Mouse (Mus musculus): Measurements from ENCODE around the gene Dner. TPM values are rescaled to one million over a fixed set of nuclear protein-coding genes. Genes with fewer than 3 reads are reported as not detected.
"Not testable (repeated sequence)": the region's sequence is repeated elsewhere in the genome, so short reads cannot be mapped to it uniquely, and the experiment has no call there.

Gene Dner
- polyA plus RNA-seq, 1 experiment from 2014 or later = 301 TPM

- DNase-seq (ENCODE audit: low spot score) = no peak
- Histone ChIP-seq H3K4me2 (replicated peaks) (no peak within 1 kb of the TSS), H3K4me1 (replicated peaks; ENCODE audit: control insufficient read depth, insufficient read depth, low read length) (no peaks in the 10 kb centered on the region; the same call in 1 of the 2 replicates), H3K36me3 (replicated peaks; ENCODE audit: control insufficient read depth, insufficient read depth) (no peaks in the 10 kb centered on the region), H3K27ac (no peak within 1 kb of the TSS), H3K4me3 (replicated peaks; ENCODE audit: low read length) (no peak within 1 kb of the TSS), H3K9me3 (ENCODE audit: control insufficient read depth, low read length) (no peaks in the 10 kb centered on the region), H3K9ac (no peak within 1 kb of the TSS), H3K27me3 (ENCODE audit: control insufficient read depth, insufficient read depth, low read length) (no peaks in the 10 kb centered on the region)
- 93% methylated on average over 8 of the region's 8 CpGs for WGBS
- no peak for ATAC-seq (ENCODE audit: low FRiP score)
Measured at GRCm38 (mm10) chr1:84363967-84364366, 332.1 kb downstream of the Dner start, which contains the start of gene Pid1. Gene Pid1, minus strand, starts transcription at chr1:84364180.

- 89% methylated on average over 7 of the region's 7 CpGs for WGBS
- Histone ChIP-seq H3K9ac (no peak overlapping the region), H3K36me3 (replicated peaks; ENCODE audit: control insufficient read depth, insufficient read depth) (no peaks in the 10 kb centered on the region), H3K9me3 (ENCODE audit: control insufficient read depth, low read length) (no peaks in the 10 kb centered on the region), H3K27ac (no peak overlapping the region), H3K4me3 (replicated peaks; ENCODE audit: low read length) (no peak overlapping the region), H3K4me1 (replicated peaks; ENCODE audit: control insufficient read depth, insufficient read depth, low read length) (no peaks in the 10 kb centered on the region; the same call in 1 of the 2 replicates), H3K27me3 (ENCODE audit: control insufficient read depth, insufficient read depth, low read length) (no peaks in the 10 kb centered on the region), H3K4me2 (replicated peaks) (no peak overlapping the region)
- DNase-seq (ENCODE audit: low spot score) (no peak), ATAC-seq (ENCODE audit: low FRiP score) (no peak)
Measured at GRCm38 (mm10) chr1:84362709-84363617, 333.1 kb downstream of the Dner start.

- H3K4me1 ChIP-seq (replicated peaks; ENCODE audit: control insufficient read depth, insufficient read depth, low read length) = no peaks in the 10 kb centered on the region; the same call in 1 of the 2 replicates
- no peak overlapping the region for H3K4me2 ChIP-seq (replicated peaks)
- H3K36me3 ChIP-seq (replicated peaks; ENCODE audit: control insufficient read depth, insufficient read depth) = no peaks in the 10 kb centered on the region
- H3K4me3 ChIP-seq (replicated peaks; ENCODE audit: low read length) = no peak overlapping the region
- no peak for ATAC-seq (ENCODE audit: low FRiP score)
- H3K27ac ChIP-seq = no peak overlapping the region
- WGBS = 87% methylated on average over 1 of the region's 1 CpGs
- no peaks in the 10 kb centered on the region for H3K27me3 ChIP-seq (ENCODE audit: control insufficient read depth, insufficient read depth, low read length)
- H3K9ac ChIP-seq = no peak overlapping the region
- no peak for DNase-seq (ENCODE audit: low spot score)
- no peaks in the 10 kb centered on the region for H3K9me3 ChIP-seq (ENCODE audit: control insufficient read depth, low read length)
Measured at GRCm38 (mm10) chr1:84362209-84362608, 333.8 kb downstream of the Dner start.

GRCm38 (mm10) chr1:84361389-84361788 lies 334.6 kb downstream of the Dner start:
- no peak overlapping the region for H3K27ac ChIP-seq
- no peak overlapping the region for H3K4me3 ChIP-seq (replicated peaks; ENCODE audit: low read length)
- no peak overlapping the region for H3K9ac ChIP-seq
- no peak for DNase-seq (ENCODE audit: low spot score)
- H3K9me3 ChIP-seq (ENCODE audit: control insufficient read depth, low read length) = no peaks in the 10 kb centered on the region
- H3K4me2 ChIP-seq (replicated peaks) = no peak overlapping the region
- H3K36me3 ChIP-seq (replicated peaks; ENCODE audit: control insufficient read depth, insufficient read depth) = no peaks in the 10 kb centered on the region
- ATAC-seq (ENCODE audit: low FRiP score) = no peak
- 92% methylated on average over 3 of the region's 3 CpGs for WGBS
- no peaks in the 10 kb centered on the region; the same call in 1 of the 2 replicates for H3K4me1 ChIP-seq (replicated peaks; ENCODE audit: control insufficient read depth, insufficient read depth, low read length)
- H3K27me3 ChIP-seq (ENCODE audit: control insufficient read depth, insufficient read depth, low read length) = no peaks in the 10 kb centered on the region

- Histone ChIP-seq H3K9ac (no peak overlapping the region), H3K4me3 (replicated peaks; ENCODE audit: low read length) (no peak overlapping the region), H3K27me3 (ENCODE audit: control insufficient read depth, insufficient read depth, low read length) (no peaks in the 10 kb centered on the region), H3K9me3 (ENCODE audit: control insufficient read depth, low read length) (no peaks in the 10 kb centered on the region), H3K36me3 (replicated peaks; ENCODE audit: control insufficient read depth, insufficient read depth) (no peaks in the 10 kb centered on the region), H3K4me2 (replicated peaks) (no peak overlapping the region), H3K4me1 (replicated peaks; ENCODE audit: control insufficient read depth, insufficient read depth, low read length) (no peaks in the 10 kb centered on the region), H3K27ac (no peak overlapping the region)
- WGBS = 89% methylated on average over 6 of the region's 6 CpGs
- DNase-seq (ENCODE audit: low spot score) (no peak), ATAC-seq (ENCODE audit: low FRiP score) (no peak)
Measured at GRCm38 (mm10) chr1:84359611-84360500, 336.2 kb downstream of the Dner start.

- no peak for ATAC-seq (ENCODE audit: low FRiP score)
- no peak for DNase-seq (ENCODE audit: low spot score)
- Histone ChIP-seq H3K36me3 (replicated peaks; ENCODE audit: control insufficient read depth, insufficient read depth) (no peaks in the 10 kb centered on the region), H3K4me2 (replicated peaks) (no peak overlapping the region), H3K27ac (no peak overlapping the region), H3K4me3 (replicated peaks; ENCODE audit: low read length) (no peak overlapping the region), H3K9ac (no peak overlapping the region), H3K9me3 (ENCODE audit: control insufficient read depth, low read length) (no peaks in the 10 kb centered on the region), H3K27me3 (ENCODE audit: control insufficient read depth, insufficient read depth, low read length) (no peaks in the 10 kb centered on the region), H3K4me1 (replicated peaks; ENCODE audit: control insufficient read depth, insufficient read depth, low read length) (no peaks in the 10 kb centered on the region)
- WGBS = 94% methylated on average over 5 of the region's 5 CpGs
Measured at GRCm38 (mm10) chr1:84357216-84357615, 338.8 kb downstream of the Dner start.

GRCm38 (mm10) chr1:84350262-84350661 lies 345.8 kb downstream of the Dner start:
- no peak overlapping the region for H3K4me2 ChIP-seq (replicated peaks)
- no peaks in the 10 kb centered on the region for H3K9me3 ChIP-seq (ENCODE audit: control insufficient read depth, low read length)
- H3K9ac ChIP-seq = no peak overlapping the region
- 91% methylated on average over 2 of the region's 2 CpGs for WGBS
- ATAC-seq (ENCODE audit: low FRiP score) = no peak
- H3K27me3 ChIP-seq (ENCODE audit: control insufficient read depth, insufficient read depth, low read length) = no peaks in the 10 kb centered on the region
- no peak overlapping the region for H3K27ac ChIP-seq
- no peak for DNase-seq (ENCODE audit: low spot score)
- no peak overlapping the region for H3K4me3 ChIP-seq (replicated peaks; ENCODE audit: low read length)
- H3K4me1 ChIP-seq (replicated peaks; ENCODE audit: control insufficient read depth, insufficient read depth, low read length) = no peaks in the 10 kb centered on the region
- H3K36me3 ChIP-seq (replicated peaks; ENCODE audit: control insufficient read depth, insufficient read depth) = no peaks in the 10 kb centered on the region

- no peak for ATAC-seq (ENCODE audit: low FRiP score)
- WGBS = 77% methylated on average over 3 of the region's 3 CpGs
Measured at GRCm38 (mm10) chr1:84347796-84348476, 348.1 kb downstream of the Dner start.

GRCm38 (mm10) chr1:84332797-84333196 lies 363.2 kb downstream of the Dner start:
- not testable (repeated sequence) for DNase-seq (ENCODE audit: low spot score); ATAC-seq (ENCODE audit: low FRiP score)

More at GRCm38 (mm10) chr1:84347796-84348476, 348.1 kb downstream of the Dner start:
- Histone ChIP-seq H3K27me3 (ENCODE audit: control insufficient read depth, insufficient read depth, low read length) (no peaks in the 10 kb centered on the region), H3K4me2 (replicated peaks) (no peak overlapping the region), H3K27ac (no peak overlapping the region), H3K4me3 (replicated peaks; ENCODE audit: low read length) (no peak overlapping the region), H3K9me3 (ENCODE audit: control insufficient read depth, low read length) (no peaks in the 10 kb centered on the region), H3K9ac (no peak overlapping the region), H3K4me1 (replicated peaks; ENCODE audit: control insufficient read depth, insufficient read depth, low read length) (no peaks in the 10 kb centered on the region), H3K36me3 (replicated peaks; ENCODE audit: control insufficient read depth, insufficient read depth) (no peaks in the 10 kb centered on the region)
- no peak for DNase-seq (ENCODE audit: low spot score)

More at GRCm38 (mm10) chr1:84332797-84333196, 363.2 kb downstream of the Dner start:
- not testable (repeated sequence) for H3K36me3 ChIP-seq (replicated peaks; ENCODE audit: control insufficient read depth, insufficient read depth); H3K4me1 ChIP-seq (replicated peaks; ENCODE audit: control insufficient read depth, insufficient read depth, low read length); H3K9ac ChIP-seq; H3K9me3 ChIP-seq (ENCODE audit: control insufficient read depth, low read length); H3K27me3 ChIP-seq (ENCODE audit: control insufficient read depth, insufficient read depth, low read length); H3K27ac ChIP-seq; H3K4me2 ChIP-seq (replicated peaks); H3K4me3 ChIP-seq (replicated peaks; ENCODE audit: low read length)
- 24% methylated on average over 3 of the region's 3 CpGs for whole genome bisulfite sequencing
